Mouse (Mus musculus) kidney, adult 2 months (tissue): ENCODE measurements around the gene Casp14.

Experiments used
- CTCF ChIP-seq: fragments of 200-500 bp; conservative IDR thresholded peaks from 2 replicates; pipeline ENCODE4 v1.5.1; 2011; ENCODE audit warnings: low read depth, mild to moderate bottlenecking, control low read depth, low read length, moderate library complexity, mixed read lengths; ENCODE audit not compliant: insufficient read depth, insufficient read length
- POLR2A ChIP-seq: fragments of 200-500 bp; IDR thresholded peaks from one replicate; pipeline ENCODE4 v1.6.1; 2011; ENCODE audit warnings: low read depth, low read length, control low read depth

GRCm38 (mm10) chr10:78752452-78753191 is 34.5 kb upstream of the Casp14 start, which contains the start of gene Ccdc105:
- TF ChIP-seq CTCF, result no peak
- no peak for TF ChIP-seq POLR2A
